Mouse (Mus musculus) E14TG2a.4 (cell line): ENCODE measurements around the gene Fam162a.
"Not testable (repeated sequence)": the region's sequence is repeated elsewhere in the genome, so short reads cannot be mapped to it uniquely, and the experiment has no call there.

Experiments
- H3K27me3 ChIP-seq: 2 replicates; pipeline ENCODE4 v1.6.1; 2014; ENCODE audit warnings: low read length, control low read depth; ENCODE audit not compliant: insufficient read depth
- H3K36me3 ChIP-seq: 2 replicates; pipeline ENCODE4 v1.6.1; 2014; ENCODE audit warnings: low read length, control low read depth; ENCODE audit not compliant: insufficient read depth
- H3K4me1 ChIP-seq: replicated peaks from 2 replicates; pipeline ENCODE4 v1.6.1; 2014; ENCODE audit warnings: low read depth, low read length, control low read depth
- H3K4me3 ChIP-seq: replicated peaks from 2 replicates; pipeline ENCODE4 v1.5.1; 2014; ENCODE audit warnings: mild to moderate bottlenecking, low read length
- H3K9me3 ChIP-seq: 2 replicates; pipeline ENCODE4 v1.6.1; 2014; ENCODE audit warnings: low read length, control low read depth
- CTCF ChIP-seq: conservative IDR thresholded peaks from 2 replicates; pipeline ENCODE4 v1.5.1; 2014; ENCODE audit warnings: low read length
- NANOG ChIP-seq: IDR thresholded peaks from 2 replicates; pipeline ENCODE4 v1.6.1; 2014; ENCODE audit warnings: borderline replicate concordance, low read length, mixed read lengths
- POU5F1 ChIP-seq: IDR thresholded peaks from 2 replicates; pipeline ENCODE4 v1.6.1; 2014; ENCODE audit warnings: low read length, borderline replicate concordance

Gene Fam162a

DNA sequence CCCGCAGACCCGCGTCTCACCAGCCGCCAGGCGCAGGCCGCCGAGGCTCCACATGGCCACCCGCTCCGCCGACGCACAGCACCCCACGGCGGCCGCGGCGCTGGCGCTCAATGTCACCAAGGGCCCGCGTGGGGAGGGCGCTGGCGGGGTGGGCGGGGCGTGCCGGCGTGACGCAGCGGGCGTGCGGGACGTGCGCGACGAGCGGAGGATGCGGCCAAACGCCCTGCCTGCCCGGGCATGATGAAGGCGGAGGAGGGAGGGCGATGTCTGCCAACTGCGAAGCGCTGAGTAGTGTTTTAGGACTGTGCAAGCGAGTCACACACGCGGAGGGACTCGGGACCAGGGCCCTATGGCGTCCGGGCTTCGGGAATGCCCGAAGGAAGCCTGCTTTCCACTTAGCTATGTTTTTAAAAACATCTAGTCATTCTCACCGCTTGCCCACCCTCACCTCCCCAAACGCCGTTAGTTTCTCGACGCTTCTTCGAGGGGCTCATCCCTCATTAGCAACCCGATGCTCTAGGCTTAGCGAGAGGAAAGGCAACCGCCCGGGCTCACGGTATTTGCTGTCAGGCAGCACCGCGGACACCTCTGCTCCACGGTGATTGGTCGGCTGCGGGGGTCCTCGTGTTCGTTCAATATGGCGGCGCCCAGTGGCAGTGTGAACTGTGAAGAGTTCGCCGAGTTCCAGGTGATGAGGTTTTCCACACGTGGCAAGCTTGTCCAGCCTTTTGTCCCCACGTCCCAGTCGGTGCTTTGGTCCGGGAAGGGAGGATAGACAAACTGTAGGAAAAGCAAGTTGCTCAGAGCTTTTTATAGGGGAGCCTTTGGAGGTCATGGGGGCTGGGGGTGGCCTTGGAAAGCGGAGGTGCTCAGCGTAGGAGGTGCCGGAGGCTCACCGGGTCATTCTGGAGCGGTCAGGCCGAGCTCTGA, at the start of gene Fam162a, which contains the start of gene Ccdc58:
TSS of gene Fam162a (minus strand) at position 145 of the 930 bp plus-strand sequence.
TSS of gene Ccdc58 (plus strand) at position 236 of the 930 bp plus-strand sequence.
- Histone ChIP-seq H3K4me3 (peak within 1 kb of the TSS; percentile 92), H3K27me3 (no peaks in the 10 kb centered on the region), H3K9me3 (no peaks in the 10 kb centered on the region), H3K36me3 (peaks cover 58% of the 10 kb centered on the region), H3K4me1 (peaks cover 68% of the 10 kb centered on the region)
- no peak for TF ChIP-seq NANOG
- no peak for TF ChIP-seq CTCF
- TF ChIP-seq POU5F1: no peak

DNA sequence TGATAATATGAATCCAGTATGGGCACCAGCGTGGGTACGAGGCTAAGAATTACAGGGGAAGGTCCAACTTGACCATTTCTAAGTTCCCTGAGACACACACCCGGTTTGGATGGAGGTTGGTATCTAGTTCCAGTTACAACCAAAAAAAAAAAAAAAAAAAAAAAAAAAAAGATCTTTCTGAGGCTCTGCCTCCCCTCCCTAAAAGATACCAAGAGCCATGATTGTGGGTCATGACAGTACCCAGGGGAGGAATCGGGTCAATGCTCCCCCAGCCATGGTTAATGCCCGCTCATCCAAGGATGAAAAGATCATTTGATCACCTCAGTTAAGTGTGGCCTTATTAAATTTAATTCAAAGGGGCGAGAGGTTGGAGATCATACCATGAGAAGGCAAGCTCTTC, 44.4 kb upstream of the Fam162a start:
- peaks cover 56% of the 10 kb centered on the region for H3K9me3 ChIP-seq
- H3K4me1 ChIP-seq, H3K36me3 ChIP-seq, H3K4me3 ChIP-seq, H3K27me3 ChIP-seq: not testable (repeated sequence)

DNA sequence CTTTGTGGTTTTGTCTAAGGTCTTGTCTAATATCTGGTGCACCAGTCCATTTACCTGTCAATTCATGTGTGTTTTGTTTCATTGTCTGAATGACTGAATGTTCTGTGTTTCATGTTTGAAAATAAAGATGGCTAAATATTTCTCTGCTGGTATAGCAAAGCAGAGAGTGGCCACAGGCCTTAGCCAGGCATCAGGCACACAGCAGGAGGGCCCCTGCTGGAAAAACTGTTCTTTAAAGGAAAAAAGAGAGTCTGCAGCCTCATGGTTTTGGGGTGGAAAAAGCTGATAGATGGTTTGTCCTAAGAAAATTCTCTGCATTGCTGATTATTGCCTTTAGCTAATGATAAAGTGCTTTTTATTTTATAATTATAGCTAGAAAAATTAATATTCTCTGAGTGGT, 40.1 kb upstream of the Fam162a start:
- H3K9me3 ChIP-seq: peaks cover 43% of the 10 kb centered on the region
- H3K4me1 ChIP-seq, H3K27me3 ChIP-seq, H3K4me3 ChIP-seq, H3K36me3 ChIP-seq: not testable (repeated sequence)

DNA sequence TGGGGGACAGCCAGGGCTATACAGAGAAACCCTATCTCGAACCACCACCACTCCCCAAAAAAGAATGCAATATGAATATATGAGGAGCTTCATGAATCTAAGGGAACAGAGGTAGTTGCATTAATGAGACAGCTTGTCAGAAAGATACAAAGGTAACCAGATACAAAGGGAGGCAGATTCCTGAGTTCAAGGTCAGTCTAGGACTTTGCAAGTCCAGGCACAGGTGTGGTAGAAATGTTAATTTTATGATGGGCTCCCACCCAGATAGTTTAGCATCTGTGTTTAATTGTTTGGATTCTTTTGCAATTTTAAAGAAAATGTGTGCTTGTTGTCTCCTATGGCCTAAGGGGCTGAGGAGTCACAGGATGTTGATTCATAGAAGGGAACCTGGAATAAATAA, 30.8 kb upstream of the Fam162a start:
- Histone ChIP-seq H3K9me3 (peaks cover 43% of the 10 kb centered on the region), H3K4me1 (no peaks in the 10 kb centered on the region), H3K4me3 (no peak overlapping the region), H3K27me3 (no peaks in the 10 kb centered on the region), H3K36me3 (peaks cover 1% of the 10 kb centered on the region)
- TF ChIP-seq NANOG (no peak), CTCF (no peak), POU5F1 (no peak)

DNA sequence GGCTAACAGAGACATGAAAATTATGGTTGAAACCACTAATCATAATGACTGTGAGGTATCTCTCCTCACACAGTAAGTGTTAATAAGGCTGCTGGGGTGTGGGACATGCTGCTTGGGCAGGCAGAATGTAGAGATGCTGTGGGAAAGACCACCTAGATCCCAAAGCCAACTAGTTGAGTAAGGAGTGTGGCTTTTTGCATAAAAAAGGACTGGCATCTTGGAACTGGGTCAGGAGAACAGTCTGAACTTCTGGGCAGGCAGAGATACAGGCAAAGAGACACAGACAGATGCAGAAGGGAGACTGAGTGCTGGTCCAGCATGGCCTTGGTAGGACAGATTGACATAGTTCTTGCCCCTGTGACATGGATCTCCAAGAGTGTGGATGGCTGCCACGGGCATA, 30.1 kb upstream of the Fam162a start:
- peaks cover 6% of the 10 kb centered on the region for H3K36me3 ChIP-seq
- H3K4me3 ChIP-seq: no peak overlapping the region
- H3K27me3 ChIP-seq: no peaks in the 10 kb centered on the region
- H3K4me1 ChIP-seq: no peaks in the 10 kb centered on the region
- peaks cover 48% of the 10 kb centered on the region for H3K9me3 ChIP-seq
- TF ChIP-seq NANOG: no peak
- TF ChIP-seq CTCF: no peak
- no peak for TF ChIP-seq POU5F1

DNA sequence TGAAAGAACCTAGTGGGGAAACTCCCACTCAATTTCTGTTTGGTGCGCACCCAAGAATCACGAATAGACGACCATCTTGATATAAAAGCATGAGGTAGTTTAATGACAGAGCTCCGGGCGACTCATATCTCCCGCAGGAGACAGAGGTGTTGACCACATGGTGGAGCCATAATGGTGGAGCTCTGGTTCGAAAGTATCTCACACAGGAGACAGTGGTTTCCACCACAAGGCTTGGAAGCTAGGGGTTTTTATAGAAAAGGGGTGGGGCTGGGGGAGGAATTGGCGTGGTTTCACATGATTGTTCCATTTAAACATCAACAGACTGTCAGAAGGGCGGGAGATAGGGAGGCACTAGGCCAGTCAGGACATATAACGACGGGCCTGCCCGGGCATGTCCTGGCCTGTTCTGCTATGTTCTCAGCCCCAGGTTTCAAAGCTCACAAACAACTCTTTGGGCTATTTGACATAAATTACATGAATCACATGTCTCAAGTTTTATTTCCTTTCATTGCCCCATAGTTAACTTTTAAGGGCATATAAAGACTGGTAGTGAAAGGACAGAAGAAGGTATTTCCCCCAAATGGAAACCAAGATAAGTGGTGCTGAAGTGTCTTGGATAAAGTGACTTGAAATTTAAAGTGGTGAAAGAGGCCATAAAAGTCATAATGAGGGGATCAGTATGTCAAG, 26.6 kb upstream of the Fam162a start:
- H3K27me3 ChIP-seq: not testable (repeated sequence)

DNA sequence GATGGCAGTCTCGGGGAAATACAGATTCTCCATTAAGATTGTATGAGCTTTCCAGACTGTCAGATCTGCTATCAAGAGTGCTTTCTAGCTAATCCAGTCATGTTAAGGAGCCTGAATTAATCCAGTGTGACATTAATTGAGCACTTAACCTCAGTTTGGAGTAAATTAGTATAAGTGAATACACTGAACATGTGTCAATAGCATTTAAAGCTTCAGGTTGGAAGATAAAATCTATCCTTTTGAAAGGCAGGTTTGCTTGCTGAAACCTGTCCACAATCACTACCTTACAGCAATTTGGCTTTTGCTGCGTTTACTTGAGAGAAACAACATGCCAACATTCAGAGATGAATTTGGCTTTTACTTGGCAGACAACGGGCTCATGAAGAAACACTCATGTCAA, 22.7 kb upstream of the Fam162a start:
- no peak overlapping the region for H3K4me3 ChIP-seq
- peaks cover 48% of the 10 kb centered on the region for H3K36me3 ChIP-seq
- TF ChIP-seq NANOG (no peak), POU5F1 (no peak), CTCF (no peak)
- H3K27me3 ChIP-seq: no peaks in the 10 kb centered on the region
- H3K4me1 ChIP-seq: peaks cover 44% of the 10 kb centered on the region
- H3K9me3 ChIP-seq: peaks cover 22% of the 10 kb centered on the region

More for the DNA sequence above, 26.6 kb upstream of the Fam162a start:
- not testable (repeated sequence) for H3K4me3 ChIP-seq, H3K4me1 ChIP-seq
- peaks cover 45% of the 10 kb centered on the region for H3K9me3 ChIP-seq
- peaks cover 10% of the 10 kb centered on the region for H3K36me3 ChIP-seq

DNA sequence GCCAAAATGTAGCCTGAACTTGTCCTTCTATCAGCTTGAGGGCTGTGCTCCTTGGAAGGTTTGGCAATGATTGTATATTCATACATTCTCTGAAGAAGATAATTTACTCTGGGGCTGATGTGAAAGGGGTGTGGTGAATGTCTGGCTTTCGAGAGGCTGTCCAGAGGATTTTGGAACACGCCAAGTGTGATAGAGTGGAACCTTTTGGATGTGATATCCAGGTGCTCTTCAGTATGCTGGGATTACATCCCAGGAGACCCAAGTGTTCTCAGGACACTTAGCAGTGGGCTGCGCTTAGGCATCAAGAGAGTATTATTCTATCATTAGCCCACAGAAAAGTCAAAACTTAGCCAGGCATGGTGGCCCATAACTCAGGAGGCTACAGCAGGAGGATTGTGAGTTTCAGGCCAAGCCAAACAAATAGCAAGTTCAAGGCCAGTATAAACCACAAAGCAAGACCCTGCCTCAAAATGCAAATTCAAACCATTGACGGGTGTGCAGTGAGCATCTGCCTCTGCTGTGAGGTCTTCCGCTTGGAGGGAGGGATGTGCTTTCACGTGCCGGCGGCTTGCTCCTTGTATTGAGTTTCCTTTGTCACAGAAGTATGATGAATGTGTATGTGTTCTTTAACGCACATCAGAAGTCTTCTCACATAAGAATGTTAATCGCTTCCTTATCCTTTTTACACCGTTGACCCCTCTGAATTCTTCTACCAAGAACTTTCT, 19.6 kb upstream of the Fam162a start:
- Histone ChIP-seq H3K27me3 (no peaks in the 10 kb centered on the region), H3K9me3 (no peaks in the 10 kb centered on the region), H3K4me3 (no peak overlapping the region), H3K36me3 (peaks cover 72% of the 10 kb centered on the region), H3K4me1 (peaks cover 72% of the 10 kb centered on the region)
- TF ChIP-seq CTCF: no peak
- peak; percentile 40; the same call in 1 of the 2 replicates for TF ChIP-seq NANOG
- 0 out of 2 replicates have a peak, but pooled peaks have one; percentile 24 for TF ChIP-seq POU5F1
